Mouse (Mus musculus) MEL (cell line): ENCODE measurements around the gene Hbp1. TPM values are rescaled to one million over a fixed set of nuclear protein-coding genes. Genes with fewer than 3 reads are reported as not detected.
A peak's percentile ranks its signal among the peaks of the same experiment; 100 is the strongest.

ENCODE experiments used
- DNase-seq: peaks from one replicate; pipeline ENCODE4 v3.0.0; 2011; ENCODE audit warnings: low read depth, low spot score
- H3K27ac ChIP-seq: 2 replicates; pipeline ENCODE4 v1.5.1; 2012; ENCODE audit warnings: low read depth, mild to moderate bottlenecking, control low read depth, low read length, moderate library complexity; ENCODE audit not compliant: control insufficient read depth
- H3K27me3 ChIP-seq, 2 experiments: fragments of 150-350 bp in 1 of 2; sonication (generic) in 1 of 2; 2 replicates each; pipeline ENCODE4 v1.6.1; 2012; ENCODE audit warnings: low read length in 2 of 2, mild to moderate bottlenecking in 2 of 2, improper control_type of control experiment in 1 of 2, moderate library complexity in 1 of 2; ENCODE audit not compliant: insufficient read depth in 2 of 2, control insufficient read depth in 1 of 2
- H3K36me3 ChIP-seq, 2 experiments: 2 replicates each; pipeline ENCODE4 v1.6.1; 2012 to 2014; ENCODE audit warnings: low read length in 2 of 2, improper control_type of control experiment in 1 of 2, inconsistent platforms in 1 of 2, mild to moderate bottlenecking in 1 of 2; ENCODE audit not compliant: insufficient read depth in 2 of 2, control insufficient read depth in 1 of 2
- H3K4me1 ChIP-seq, 2 experiments: fragments of 150-350 bp in 1 of 2; sonication (generic) in 1 of 2; 2 replicates each; pipeline ENCODE4 v1.6.1; 2012; ENCODE audit warnings: low read length in 2 of 2, improper control_type of control experiment in 1 of 2, mild to moderate bottlenecking in 1 of 2; ENCODE audit not compliant: insufficient read depth in 2 of 2, control insufficient read depth in 1 of 2
- H3K4me3 ChIP-seq, 2 experiments: fragments of 150-350 bp in 1 of 2; sonication (generic) in 1 of 2; 2 replicates each; pipeline ENCODE4 v1.5.1; 2012; ENCODE audit warnings: low read depth in 2 of 2, low read length in 2 of 2, mild to moderate bottlenecking in 2 of 2, moderate library complexity in 2 of 2, control low read depth in 1 of 2, improper control_type of control experiment in 1 of 2; ENCODE audit not compliant: control insufficient read depth in 1 of 2, insufficient read depth in 1 of 2
- H3K79me2 ChIP-seq: 2 replicates; pipeline ENCODE4 v1.6.1; 2012; ENCODE audit warnings: mild to moderate bottlenecking, low read length, moderate library complexity; ENCODE audit not compliant: control insufficient read depth, poor library complexity, insufficient read depth
- H3K9ac ChIP-seq: 2 replicates; pipeline ENCODE4 v1.6.1; 2012; ENCODE audit warnings: low read depth, mild to moderate bottlenecking, control low read depth, low read length, moderate library complexity; ENCODE audit not compliant: control insufficient read depth, poor library complexity, severe bottlenecking
- H3K9me3 ChIP-seq: fragments of 150-350 bp; sonication (generic); replicated peaks from 2 replicates; pipeline ENCODE4 v1.6.1; 2012; ENCODE audit warnings: mild to moderate bottlenecking, low read length, improper control_type of control experiment, moderate library complexity; ENCODE audit not compliant: insufficient read depth
- BHLHE40 ChIP-seq: IDR thresholded peaks from 2 replicates; pipeline ENCODE4 v1.6.1; 2012; ENCODE audit warnings: low read depth, mild to moderate bottlenecking, inconsistent platforms, low read length, improper control_type of control experiment, borderline replicate concordance
- CHD1 ChIP-seq: IDR thresholded peaks from 2 replicates; pipeline ENCODE4 v1.6.1; 2012; ENCODE audit warnings: low read depth, mild to moderate bottlenecking, inconsistent platforms, low read length, improper control_type of control experiment
- CHD2 ChIP-seq: IDR thresholded peaks from 2 replicates; pipeline ENCODE4 v1.6.1; 2011; ENCODE audit warnings: low read length, improper control_type of control experiment
- CTCF ChIP-seq, 3 experiments: IDR thresholded peaks in 2 of 3; conservative IDR thresholded peaks in 1 of 3; 2 replicates each; pipeline ENCODE4 v1.5.1; 2011 to 2012; ENCODE audit warnings: low read length in 3 of 3, low read depth in 2 of 3, mild to moderate bottlenecking in 2 of 3, improper control_type of control experiment in 1 of 3, inconsistent platforms in 1 of 3, mixed read lengths in 1 of 3, moderate library complexity in 1 of 3; ENCODE audit not compliant: control insufficient read depth in 1 of 3, insufficient read depth in 1 of 3, poor library complexity in 1 of 3, severe bottlenecking in 1 of 3
- E2F4 ChIP-seq: IDR thresholded peaks from 2 replicates; pipeline ENCODE4 v1.6.1; 2011; ENCODE audit warnings: low read depth, low read length, improper control_type of control experiment, borderline replicate concordance
- EP300 ChIP-seq, 2 experiments: IDR thresholded peaks; 2 replicates each; pipeline ENCODE4 v1.6.1; 2011; ENCODE audit warnings: improper control_type of control experiment in 2 of 2, low read length in 2 of 2, low read depth in 1 of 2, mild to moderate bottlenecking in 1 of 2
- ETS1 ChIP-seq: IDR thresholded peaks from 2 replicates; pipeline ENCODE4 v1.6.1; 2012; ENCODE audit warnings: low read depth, mild to moderate bottlenecking, inconsistent platforms, low read length, improper control_type of control experiment, moderate library complexity
- MAFK ChIP-seq: IDR thresholded peaks from 2 replicates; pipeline ENCODE4 v1.6.1; 2011; ENCODE audit warnings: low read depth, mild to moderate bottlenecking, low read length, improper control_type of control experiment, borderline replicate concordance
- MAZ ChIP-seq: IDR thresholded peaks from 2 replicates; pipeline ENCODE4 v1.6.1; 2012; ENCODE audit warnings: low read depth, mild to moderate bottlenecking, inconsistent platforms, low read length, improper control_type of control experiment
- MEF2A ChIP-seq: IDR thresholded peaks from 2 replicates; pipeline ENCODE4 v1.6.1; 2014; ENCODE audit warnings: low read depth, mild to moderate bottlenecking, inconsistent platforms, low read length, improper control_type of control experiment; ENCODE audit not compliant: poor library complexity, insufficient replicate concordance, severe bottlenecking; ENCODE audit errors: extremely low read depth
- MXI1 ChIP-seq: IDR thresholded peaks from 2 replicates; pipeline ENCODE4 v1.6.1; 2011; ENCODE audit warnings: mild to moderate bottlenecking, low read depth, low read length, improper control_type of control experiment
- MYB ChIP-seq: IDR thresholded peaks from 2 replicates; pipeline ENCODE4 v1.6.1; 2011; ENCODE audit warnings: mild to moderate bottlenecking, low read depth, low read length, improper control_type of control experiment
- MYC ChIP-seq: IDR thresholded peaks from 2 replicates; pipeline ENCODE4 v1.6.1; 2011; ENCODE audit warnings: low read depth, mild to moderate bottlenecking, low read length, improper control_type of control experiment, moderate library complexity
- NELFE ChIP-seq: IDR thresholded peaks from 2 replicates; pipeline ENCODE4 v1.6.1; 2011; ENCODE audit warnings: low read depth, low read length, improper control_type of control experiment
- NRF1 ChIP-seq: IDR thresholded peaks from 2 replicates; pipeline ENCODE4 v1.6.1; 2014; ENCODE audit warnings: low read depth, mild to moderate bottlenecking, inconsistent platforms, low read length, improper control_type of control experiment, moderate library complexity; ENCODE audit not compliant: poor library complexity, insufficient read depth, severe bottlenecking
- POLR2A ChIP-seq, 2 experiments: IDR thresholded peaks; 2 replicates each; pipeline ENCODE4 v1.6.1; 2011 to 2012; ENCODE audit warnings: low read length in 2 of 2, mild to moderate bottlenecking in 2 of 2, control low read depth in 1 of 2, improper control_type of control experiment in 1 of 2, low read depth in 1 of 2, moderate library complexity in 1 of 2; ENCODE audit not compliant: control insufficient read depth in 1 of 2, insufficient read depth in 1 of 2, poor library complexity in 1 of 2
- POLR2AphosphoS2 ChIP-seq: IDR thresholded peaks from 2 replicates; pipeline ENCODE4 v1.6.1; 2011; ENCODE audit warnings: low read length, improper control_type of control experiment
- POLR2AphosphoS5 ChIP-seq: IDR thresholded peaks from 2 replicates; pipeline ENCODE4 v1.6.1; 2012; ENCODE audit warnings: low read depth, borderline replicate concordance, mild to moderate bottlenecking, inconsistent platforms, low read length, moderate library complexity, mixed read lengths
- RAD21 ChIP-seq: IDR thresholded peaks from 2 replicates; pipeline ENCODE4 v1.6.1; 2011; ENCODE audit warnings: mild to moderate bottlenecking, low read depth, low read length, improper control_type of control experiment
- RCOR1 ChIP-seq: IDR thresholded peaks from 2 replicates; pipeline ENCODE4 v1.6.1; 2012; ENCODE audit warnings: low read depth, mild to moderate bottlenecking, inconsistent platforms, low read length, improper control_type of control experiment
- SIN3A ChIP-seq: IDR thresholded peaks from 2 replicates; pipeline ENCODE4 v1.6.1; 2012; ENCODE audit warnings: low read length, improper control_type of control experiment, inconsistent platforms
- SMC3 ChIP-seq: IDR thresholded peaks from 2 replicates; pipeline ENCODE4 v1.6.1; 2011; ENCODE audit warnings: low read depth, low read length, improper control_type of control experiment
- TAL1 ChIP-seq: IDR thresholded peaks from 2 replicates; pipeline ENCODE4 v1.6.1; 2012; ENCODE audit warnings: mild to moderate bottlenecking, inconsistent platforms, low read length, moderate library complexity, mixed read lengths
- TBP ChIP-seq: IDR thresholded peaks from 2 replicates; pipeline ENCODE4 v1.8.0; 2011; ENCODE audit warnings: low read depth, low read length, improper control_type of control experiment
- TCF12 ChIP-seq: IDR thresholded peaks from 2 replicates; pipeline ENCODE4 v1.6.1; 2014; ENCODE audit warnings: low read depth, mild to moderate bottlenecking, inconsistent platforms, low read length, improper control_type of control experiment, moderate library complexity
- ZKSCAN1 ChIP-seq: IDR thresholded peaks from 2 replicates; pipeline ENCODE4 v1.6.1; 2012; ENCODE audit warnings: low read depth, mild to moderate bottlenecking, inconsistent platforms, low read length, improper control_type of control experiment, moderate library complexity
- ZMIZ1 ChIP-seq: IDR thresholded peaks from 2 replicates; pipeline ENCODE4 v1.6.1; 2012; ENCODE audit warnings: low read depth, mild to moderate bottlenecking, inconsistent platforms, low read length, improper control_type of control experiment, moderate library complexity
- polyA plus RNA-seq, 2 experiments: library from polyadenylated mRNA; stranded (reverse) in 1 of 2; unstranded in 1 of 2; fragments of >175 nt in 1 of 2; fragments of >200 nt in 1 of 2; gene quantifications; 2 replicates each; pipeline versions ENCODE4 v1.2.1 to v1.2.4; 2012; ENCODE audit warnings: low replicate concordance in 2 of 2, low read depth in 1 of 2; ENCODE audit not compliant: insufficient read length in 2 of 2, insufficient read depth in 1 of 2, missing spikeins in 1 of 2
- total RNA-seq: library from RNA; depleted of rRNA; stranded (reverse); fragments of 300-350 nt; gene quantifications from 2 replicates; pipeline ENCODE4 v1.2.3, GENCODE M21; 2012

Gene Hbp1
- total and polyA plus RNA-seq, 3 experiments = 4.3 to 8.8 TPM; not detected in 1

- TF ChIP-seq TCF12 (0 out of 2 replicates have a peak, but pooled peaks have one; percentile 21), MEF2A (no peak), RAD21 (peak; percentile 100), MXI1 (no peak)
Observed at GRCm38 (mm10) chr12:31967536-31967935, 17.2 kb upstream of the Hbp1 start (continued).

DNA sequence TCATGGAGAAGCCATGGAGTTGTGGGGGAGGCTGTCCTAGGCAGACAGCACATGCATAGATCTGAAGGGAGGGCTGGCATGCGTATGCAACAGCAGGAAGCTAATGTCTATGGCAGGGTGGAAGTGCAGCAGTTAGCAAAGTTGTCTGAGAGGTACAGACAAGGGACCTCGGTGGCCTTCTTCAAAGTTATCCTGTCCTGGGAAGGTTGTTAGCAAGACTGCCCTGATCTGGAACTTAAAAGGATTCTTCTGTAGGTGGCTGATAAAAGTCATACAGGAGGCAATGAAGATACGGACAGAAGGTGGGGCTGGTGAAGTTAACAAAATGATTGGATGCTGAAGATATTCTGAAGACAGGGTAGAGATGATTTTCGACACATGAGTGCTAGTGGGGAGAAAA lies 16.1 kb upstream of the Hbp1 start:
- no peaks in the 10 kb centered on the region for H3K9me3 ChIP-seq
- H3K27ac ChIP-seq = peak overlapping the region; percentile 52
- DNase-seq = peak; percentile 54
- peak overlapping the region in 1 of 2 experiments; percentile 17; a peak in 1 of 4 replicates for H3K4me3 ChIP-seq
- H3K36me3 ChIP-seq = peaks cover 2 to 15% of the 10 kb centered on the region in 2 experiments; a peak in 3 of 4 replicates
- 0 out of 2 replicates have a peak overlapping the region, but pooled peaks have one; percentile 8 for H3K9ac ChIP-seq
- H3K4me1 ChIP-seq = peaks cover 4 to 7% of the 10 kb centered on the region in 2 experiments
- TF ChIP-seq ZKSCAN1 (no peak), SMC3 (peak; percentile 31; the same call in 1 of the 2 replicates), MYC (no peak), MXI1 (no peak), POLR2AphosphoS2 (no peak), CTCF (IDR thresholded peaks at IDR 0.05 in 2 of 3, conservative IDR thresholded peaks at IDR 0.05 in 1 of 3; ENCODE audit: control insufficient read depth in 1 of 3, insufficient read depth in 1 of 3, low read depth in 2 of 3, low read length in 3 of 3, poor library complexity in 1 of 3, severe bottlenecking in 1 of 3) (peak in 1 of 3 experiments; percentile 4; a peak in 1 of 6 replicates), ETS1 (no peak), ZMIZ1 (no peak), CHD2 (no peak), BHLHE40 (no peak), TCF12 (0 out of 2 replicates have a peak, but pooled peaks have one; percentile 57), EP300 (IDR thresholded peaks at IDR 0.05; ENCODE audit: low read depth in 1 of 2, low read length in 2 of 2) (peak; percentile 34 to 75; a peak in 3 of 4 replicates), SIN3A (peak; percentile 64; the same call in 1 of the 2 replicates), TAL1 (peak; percentile 24; the same call in 1 of the 2 replicates), MYB (no peak)
- no peaks in the 10 kb centered on the region for H3K79me2 ChIP-seq
- no peaks in the 10 kb centered on the region for H3K27me3 ChIP-seq

GRCm38 (mm10) chr12:31965517-31966212 lies 15.3 kb upstream of the Hbp1 start:
- no peak overlapping the region for H3K9ac ChIP-seq
- peaks cover 2 to 15% of the 10 kb centered on the region in 2 experiments; a peak in 3 of 4 replicates for H3K36me3 ChIP-seq
- peak overlapping the region; percentile 52 for H3K27ac ChIP-seq
- H3K4me1 ChIP-seq = peaks cover 4 to 7% of the 10 kb centered on the region in 2 experiments
- H3K79me2 ChIP-seq = no peaks in the 10 kb centered on the region
- no peaks in the 10 kb centered on the region for H3K27me3 ChIP-seq
- DNase-seq = no peak
- H3K9me3 ChIP-seq = no peaks in the 10 kb centered on the region
- H3K4me3 ChIP-seq = peak overlapping the region in 1 of 2 experiments; percentile 17; a peak in 1 of 4 replicates
- TF ChIP-seq POLR2AphosphoS5 (no peak), RCOR1 (no peak), POLR2A (IDR thresholded peaks at IDR 0.05; ENCODE audit: control insufficient read depth in 1 of 2, insufficient read depth in 1 of 2, low read depth in 1 of 2, low read length in 2 of 2, poor library complexity in 1 of 2) (no peak), CHD1 (no peak), MYC (no peak), MAZ (no peak), E2F4 (no peak), MAFK (no peak), MYB (no peak), NELFE (no peak), MEF2A (no peak), EP300 (IDR thresholded peaks at IDR 0.05; ENCODE audit: low read depth in 1 of 2, low read length in 2 of 2) (no peak), POLR2AphosphoS2 (no peak), TBP (no peak), ETS1 (no peak), MXI1 (no peak), NRF1 (no peak)
